Mouse (Mus musculus): Measurements from ENCODE around the gene Clec14a. TPM values are rescaled to one million over a fixed set of nuclear protein-coding genes. Genes with fewer than 3 reads are reported as not detected.

Gene Clec14a
- total and polyA plus RNA-seq, 3 experiments: not detected

GRCm38 (mm10) chr12:58225644-58226043, 43.4 kb downstream of the Clec14a start:
- H3K4me1 ChIP-seq (ENCODE audit: control insufficient read depth in 1 of 2, insufficient read depth in 2 of 2): 0 out of 4 replicates have a peak, but pooled peaks cover 0 to 3% of the 10 kb centered on the region in 2 experiments
- no peak overlapping the region for H3K9ac ChIP-seq (ENCODE audit: insufficient read depth, low read depth)
- H3K27ac ChIP-seq (ENCODE audit: insufficient read depth, low read depth): no peak overlapping the region
- no peak overlapping the region for H3K4me2 ChIP-seq (ENCODE audit: insufficient read depth, low read depth, poor library complexity, severe bottlenecking)
- no peak overlapping the region for H3K4me3 ChIP-seq (replicated peaks in 1 of 3; ENCODE audit: low read depth in 2 of 3, low read length in 2 of 3, poor library complexity in 1 of 3)
- no peaks in the 10 kb centered on the region for H3K36me3 ChIP-seq (replicated peaks in 1 of 2; ENCODE audit: control insufficient read depth in 1 of 2, insufficient read depth in 1 of 2, low read length in 1 of 2)
- dilution Hi-C loops (cut with MboI; ENCODE audit: extremely low pct_ligation_motif_present, extremely low pct_unique_long_range_greater_than_20kb, low sequenced_read_pairs) (no loop called here), in situ Hi-C loops (cut with MboI; ENCODE audit: low pct_ligation_motif_present, low pct_unique_long_range_greater_than_20kb, low sequenced_read_pairs) (no loop called here)
- no peak for TF ChIP-seq CHD2 (IDR thresholded peaks at IDR 0.05; ENCODE audit: low read length)
- TF ChIP-seq POLR2AphosphoS2 (IDR thresholded peaks at IDR 0.05; ENCODE audit: low read depth, low read length): no peak
- TF ChIP-seq SIN3A (IDR thresholded peaks at IDR 0.05; ENCODE audit: low read length): no peak
- TF ChIP-seq ZNF384 (IDR thresholded peaks at IDR 0.05; ENCODE audit: low read depth, low read length): no peak
- TF ChIP-seq TCF12 (IDR thresholded peaks at IDR 0.05; ENCODE audit: low read depth, low read length): no peak
- no peak for TF ChIP-seq BHLHE40 (IDR thresholded peaks at IDR 0.05; ENCODE audit: low read depth, low read length)
- no peak for TF ChIP-seq ZMIZ1 (IDR thresholded peaks at IDR 0.05; ENCODE audit: low read depth, low read length)
- no peak for TF ChIP-seq USF1 (IDR thresholded peaks at IDR 0.05; ENCODE audit: low read depth, low read length)
- TF ChIP-seq CHD1 (IDR thresholded peaks at IDR 0.05; ENCODE audit: low read depth, low read length): no peak
- TF ChIP-seq MXI1 (IDR thresholded peaks at IDR 0.05; ENCODE audit: low read depth, low read length): no peak
- TF ChIP-seq MYC (IDR thresholded peaks at IDR 0.05; ENCODE audit: low read depth, low read length): no peak
- no peak for TF ChIP-seq NRF1 (IDR thresholded peaks at IDR 0.05; ENCODE audit: low read depth, low read length)
- no peaks in the 10 kb centered on the region for H3K79me2 ChIP-seq (replicated peaks; ENCODE audit: control insufficient read depth, extremely low read depth, insufficient read depth, poor library complexity, severe bottlenecking)
- no peaks in the 10 kb centered on the region for H3K9me3 ChIP-seq (replicated peaks; ENCODE audit: low read length)
- H3K27me3 ChIP-seq (replicated peaks): no peaks in the 10 kb centered on the region
- no peak for DNase-seq (ENCODE audit: extremely low read depth)

GRCm38 (mm10) chr12:58219078-58219477, 50.0 kb downstream of the Clec14a start:
- no peak overlapping the region for H3K4me2 ChIP-seq (ENCODE audit: insufficient read depth, low read depth, poor library complexity, severe bottlenecking)
- H3K27me3 ChIP-seq (replicated peaks): no peaks in the 10 kb centered on the region
- no peak overlapping the region for H3K27ac ChIP-seq (ENCODE audit: insufficient read depth, low read depth)
- H3K4me3 ChIP-seq (replicated peaks in 1 of 3; ENCODE audit: low read depth in 2 of 3, low read length in 2 of 3, poor library complexity in 1 of 3): no peak overlapping the region
- H3K9me3 ChIP-seq (replicated peaks; ENCODE audit: low read length): no peaks in the 10 kb centered on the region
- no peaks in the 10 kb centered on the region for H3K79me2 ChIP-seq (replicated peaks; ENCODE audit: control insufficient read depth, extremely low read depth, insufficient read depth, poor library complexity, severe bottlenecking)
- H3K36me3 ChIP-seq (replicated peaks in 1 of 2; ENCODE audit: control insufficient read depth in 1 of 2, insufficient read depth in 1 of 2, low read length in 1 of 2): no peaks in the 10 kb centered on the region
- dilution Hi-C loops (cut with MboI; ENCODE audit: extremely low pct_ligation_motif_present, extremely low pct_unique_long_range_greater_than_20kb, low sequenced_read_pairs): no loop called here
- peaks cover 0 to 17% of the 10 kb centered on the region in 2 experiments; a peak in 2 of 4 replicates for H3K4me1 ChIP-seq (ENCODE audit: control insufficient read depth in 1 of 2, insufficient read depth in 2 of 2)
- in situ Hi-C loops (cut with MboI; ENCODE audit: low pct_ligation_motif_present, low pct_unique_long_range_greater_than_20kb, low sequenced_read_pairs): no loop called here
- no peak for DNase-seq (ENCODE audit: extremely low read depth)
- no peak overlapping the region for H3K9ac ChIP-seq (ENCODE audit: insufficient read depth, low read depth)
- TF ChIP-seq CHD1 (IDR thresholded peaks at IDR 0.05; ENCODE audit: low read depth, low read length): no peak
- no peak for TF ChIP-seq JUN (IDR thresholded peaks at IDR 0.05; ENCODE audit: insufficient read depth, low read depth, low read length)
- TF ChIP-seq NELFE (IDR thresholded peaks at IDR 0.05; ENCODE audit: low read depth, low read length): no peak
- no peak for TF ChIP-seq MAZ (IDR thresholded peaks at IDR 0.05; ENCODE audit: low read depth, low read length)
- TF ChIP-seq E2F4 (IDR thresholded peaks at IDR 0.05; ENCODE audit: insufficient replicate concordance, low read depth, low read length): no peak
- TF ChIP-seq KAT2A (IDR thresholded peaks at IDR 0.05; ENCODE audit: insufficient replicate concordance, low read length): no peak

All from CH12.LX (cell line).